Mouse (Mus musculus) G1E (cell line): Measurements from ENCODE around the gene Rpl3l. TPM values are rescaled to one million over a fixed set of nuclear protein-coding genes. Genes with fewer than 3 reads are reported as not detected.

ENCODE experiments used
- ATAC-seq: 2 replicates; pipeline ENCODE4 v1.8.0; 2016; ENCODE audit warnings: mild to moderate bottlenecking; ENCODE audit not compliant: insufficient number of reproducible peaks, poor library complexity, low FRiP score, severe bottlenecking; ENCODE audit errors: extremely low read depth
- DNase-seq: peaks from one replicate; pipeline ENCODE4 v3.0.0; 2012; ENCODE audit warnings: low spot score
- H3K27me3 ChIP-seq: 2 replicates; pipeline ENCODE4 v1.6.1; 2012; ENCODE audit warnings: mild to moderate bottlenecking, low read length, inconsistent platforms; ENCODE audit not compliant: insufficient read depth
- H3K36me3 ChIP-seq: replicated peaks from 2 replicates; pipeline ENCODE3; 2012; ENCODE audit warnings: mild to moderate bottlenecking, inconsistent platforms
- H3K4me1 ChIP-seq: 2 replicates; pipeline ENCODE4 v1.6.1; 2012; ENCODE audit warnings: low read depth, low read length, inconsistent platforms, mixed read lengths; ENCODE audit not compliant: insufficient read depth
- H3K4me3 ChIP-seq: 2 replicates; pipeline ENCODE4 v1.5.1; 2012; ENCODE audit warnings: low read depth, mild to moderate bottlenecking, inconsistent platforms, low read length, moderate library complexity, mixed read lengths
- H3K9me3 ChIP-seq: replicated peaks from 2 replicates; pipeline ENCODE4 v1.6.1; 2012; ENCODE audit warnings: inconsistent platforms
- CTCF ChIP-seq: IDR thresholded peaks from 2 replicates; pipeline ENCODE4 v1.5.1; 2012; ENCODE audit warnings: low read depth, low read length, inconsistent platforms, mixed read lengths
- GATA1 ChIP-seq: IDR thresholded peaks from 2 replicates; pipeline ENCODE4 v1.6.1; 2012; ENCODE audit warnings: borderline replicate concordance, low read length, inconsistent platforms, mixed read lengths
- GATA2 ChIP-seq: IDR thresholded peaks from 2 replicates; pipeline ENCODE4 v1.6.1; 2012; ENCODE audit warnings: low read depth, low read length, inconsistent platforms, borderline replicate concordance
- POLR2AphosphoS5 ChIP-seq: IDR thresholded peaks from 2 replicates; pipeline ENCODE4 v1.6.1; 2012; ENCODE audit warnings: low read depth, low read length, inconsistent platforms; ENCODE audit not compliant: insufficient replicate concordance
- TAL1 ChIP-seq: conservative IDR thresholded peaks from 2 replicates; pipeline ENCODE4 v1.6.1; 2012; ENCODE audit warnings: low read depth, low read length, inconsistent platforms, mixed read lengths
- polyA plus RNA-seq: library from polyadenylated mRNA; stranded (reverse); fragments of >175 nt; gene quantifications from 2 replicates; pipeline ENCODE4 v1.2.3, GENCODE M21; 2012
- total RNA-seq, 2 experiments: library from RNA; stranded (forward) in 1 of 2; stranded (reverse) in 1 of 2; fragments of 200-1000 nt in 1 of 2; fragments of >200 nt in 1 of 2; fragmentation: Nextera tagmentation in 1 of 2; gene quantifications; 2 replicates each; pipeline ENCODE4 v1.2.3; 2014 to 2017

Rpl3l gene
- total and polyA plus RNA-seq, 3 experiments, result not detected

- no peaks in the 10 kb centered on the region for H3K9me3 ChIP-seq
- peaks cover 36% of the 10 kb centered on the region for H3K4me1 ChIP-seq
- H3K4me3 ChIP-seq, result peak overlapping the region; percentile 77
- peaks cover 26% of the 10 kb centered on the region for H3K36me3 ChIP-seq
- TF ChIP-seq POLR2AphosphoS5 (peak; percentile 88; the same call in 1 of the 2 replicates), CTCF (no peak)
- H3K27me3 ChIP-seq, result peaks cover 12% of the 10 kb centered on the region
- ATAC-seq, result no peak
- DNase-seq, result no peak
Measured at GRCm38 (mm10) chr17:24723122-24723880, 4.3 kb upstream of the Rpl3l start.

DNA sequence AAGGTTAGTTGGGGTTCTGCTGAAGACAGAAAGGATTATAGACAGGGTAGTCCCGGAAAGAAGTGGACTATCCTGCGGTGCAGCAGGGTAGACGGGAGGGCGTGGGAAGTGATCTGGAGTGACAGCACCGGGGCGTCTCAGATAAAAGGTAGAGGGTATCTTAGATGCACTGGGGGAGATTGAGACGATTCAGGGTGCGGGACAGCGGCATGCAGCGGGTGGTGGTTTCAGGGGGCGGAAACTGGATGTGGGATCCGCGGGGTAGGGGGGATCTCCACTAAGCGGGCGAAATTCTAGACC is 3.8 kb upstream of the Rpl3l start:
- Histone ChIP-seq H3K36me3 (peaks cover 21% of the 10 kb centered on the region), H3K4me1 (peaks cover 31% of the 10 kb centered on the region), H3K4me3 (peak overlapping the region; percentile 77), H3K27me3 (peaks cover 15% of the 10 kb centered on the region), H3K9me3 (no peaks in the 10 kb centered on the region)
- DNase-seq (peak; percentile 52), ATAC-seq (no peak)
- no peak for TF ChIP-seq TAL1
- TF ChIP-seq GATA2, result no peak
- no peak for TF ChIP-seq GATA1
- no peak for TF ChIP-seq CTCF
- no peak; the same call in 1 of the 2 replicates for TF ChIP-seq POLR2AphosphoS5

DNA sequence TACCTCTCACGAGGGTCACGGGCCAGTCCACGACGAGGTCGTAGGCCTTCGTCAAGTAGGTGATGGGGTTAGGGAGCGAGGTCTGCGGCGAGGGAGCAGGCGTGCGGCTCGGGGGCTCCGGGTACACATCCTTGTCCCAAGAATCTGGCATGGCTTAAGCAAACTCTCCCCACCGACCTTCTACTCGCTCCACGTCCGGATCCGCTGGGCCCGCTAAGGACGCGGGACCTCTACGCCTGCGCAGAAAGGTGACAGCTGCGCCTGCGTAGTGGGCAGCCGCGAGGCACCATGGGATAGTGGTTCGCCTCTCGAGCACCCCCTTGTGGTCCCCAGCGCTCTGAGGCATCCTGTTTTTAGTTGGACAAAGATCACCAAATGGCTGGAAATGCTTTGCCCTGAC is 3.4 kb upstream of the Rpl3l start, which contains the start of gene Ndufb10:
TSS of gene Ndufb10 (minus strand) at position 295 of the 400 bp plus-strand sequence.
- Histone ChIP-seq H3K4me3 (peak within 1 kb of the TSS; percentile 77), H3K9me3 (no peaks in the 10 kb centered on the region), H3K4me1 (peaks cover 30% of the 10 kb centered on the region), H3K36me3 (peaks cover 21% of the 10 kb centered on the region), H3K27me3 (peaks cover 15% of the 10 kb centered on the region)
- TF ChIP-seq GATA2 (no peak), TAL1 (no peak), CTCF (peak; percentile 97), GATA1 (no peak)
- DNase-seq, result peak; percentile 69
- peak; percentile 48 for ATAC-seq

DNA sequence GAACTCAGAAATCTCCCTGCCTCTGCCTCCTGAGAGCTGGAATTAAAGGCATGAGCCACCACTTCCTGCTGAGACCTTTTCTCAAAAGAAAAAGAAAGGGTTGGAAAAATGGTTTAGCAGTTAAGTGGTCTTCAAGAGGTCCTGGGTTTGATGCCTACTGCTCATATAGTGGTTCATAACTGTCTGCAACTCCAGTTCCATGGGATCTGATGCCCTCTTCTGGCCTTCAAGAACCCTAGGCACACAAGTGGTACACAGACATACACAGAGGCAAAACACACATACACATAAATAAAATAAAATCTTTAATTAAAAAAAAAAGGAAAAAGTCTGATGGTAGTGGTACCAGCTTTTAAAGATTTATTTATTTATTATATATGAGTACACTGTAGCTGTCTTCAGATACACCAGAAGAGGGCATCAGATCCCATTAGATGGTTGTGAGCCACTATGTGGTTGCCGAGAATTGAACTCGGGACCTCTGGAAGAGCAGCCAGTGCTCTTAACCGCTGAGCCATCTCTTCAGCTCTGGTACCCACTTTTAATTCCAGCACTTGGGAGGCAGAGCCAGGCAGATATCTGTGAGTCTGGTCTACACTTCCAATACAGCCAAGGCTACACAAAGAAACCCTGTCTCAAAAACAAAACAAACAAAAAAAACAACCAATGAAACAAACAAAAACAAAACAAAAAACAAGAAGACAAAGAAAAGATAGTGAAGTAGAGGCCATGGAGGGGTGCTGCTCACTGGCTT is 1.8 kb upstream of the Rpl3l start:
- Histone ChIP-seq H3K4me3 (no peak overlapping the region), H3K4me1 (peaks cover 33% of the 10 kb centered on the region), H3K9me3 (no peaks in the 10 kb centered on the region), H3K27me3 (peaks cover 17% of the 10 kb centered on the region), H3K36me3 (peaks cover 17% of the 10 kb centered on the region)
- DNase-seq (no peak), ATAC-seq (no peak)
- TF ChIP-seq GATA1 (no peak), POLR2AphosphoS5 (no peak)

- Histone ChIP-seq H3K36me3 (peaks cover under 1% of the 10 kb centered on the region), H3K27me3 (peaks cover 24% of the 10 kb centered on the region), H3K4me1 (peaks cover 17% of the 10 kb centered on the region), H3K4me3 (no peak overlapping the region), H3K9me3 (no peaks in the 10 kb centered on the region)
- DNase-seq (no peak), ATAC-seq (no peak)
- TF ChIP-seq CTCF (no peak), GATA1 (no peak), GATA2 (no peak), POLR2AphosphoS5 (no peak), TAL1 (no peak)
Measured at GRCm38 (mm10) chr17:24728184-24728583, 564 bp downstream of the Rpl3l start.

- Histone ChIP-seq H3K9me3 (no peaks in the 10 kb centered on the region), H3K4me1 (peaks cover 13% of the 10 kb centered on the region), H3K27me3 (peaks cover 27% of the 10 kb centered on the region), H3K4me3 (no peak overlapping the region), H3K36me3 (peaks cover 9% of the 10 kb centered on the region)
- DNase-seq (no peak), ATAC-seq (no peak)
- no peak for TF ChIP-seq CTCF
- TF ChIP-seq POLR2AphosphoS5, result no peak
- TF ChIP-seq GATA1, result no peak
- no peak for TF ChIP-seq GATA2
- no peak for TF ChIP-seq TAL1
Measured at GRCm38 (mm10) chr17:24729067-24729466, 1.4 kb downstream of the Rpl3l start.
